Mouse (Mus musculus) forebrain, embryonic 11.5 days (tissue): ENCODE data around the gene Maip1. TPM values are rescaled to one million over a fixed set of nuclear protein-coding genes. Genes with fewer than 3 reads are reported as not detected.

ENCODE experiments used
- ATAC-seq: fragments of 200-750 bp; cut with Nextera tagmentation; replicated peaks from 2 replicates; pipeline ENCODE4 v1.8.0; 2017; ENCODE audit warnings: moderate TSS enrichment; ENCODE audit not compliant: low FRiP score
- DNase-seq: peaks from one replicate; pipeline ENCODE4 v3.0.0-alpha.2; 2017; ENCODE audit warnings: low spot score
- H3K27ac ChIP-seq: fragments of 300-500 bp; sonication (generic); 2 replicates; pipeline ENCODE4 v1.5.1; 2014; ENCODE audit warnings: low read depth, low read length
- H3K27me3 ChIP-seq: fragments of 300-500 bp; sonication (generic); 2 replicates; pipeline ENCODE4 v1.6.1; 2014; ENCODE audit warnings: mild to moderate bottlenecking, low read length, mixed read lengths; ENCODE audit not compliant: control insufficient read depth, insufficient read depth
- H3K36me3 ChIP-seq: fragments of 300-500 bp; sonication (generic); 2 replicates; pipeline ENCODE4 v1.6.1; 2014; ENCODE audit warnings: mild to moderate bottlenecking, low read length, moderate library complexity, mixed read lengths; ENCODE audit not compliant: control insufficient read depth, insufficient read depth
- H3K4me1 ChIP-seq: fragments of 300-500 bp; sonication (generic); replicated peaks from 2 replicates; pipeline ENCODE4 v1.6.1; 2014; ENCODE audit warnings: low read length, mixed read lengths; ENCODE audit not compliant: control insufficient read depth, insufficient read depth
- H3K4me2 ChIP-seq: fragments of 300-500 bp; sonication (generic); 2 replicates; pipeline ENCODE4 v1.6.1; 2014; ENCODE audit warnings: low read depth, mild to moderate bottlenecking, low read length, moderate library complexity, mixed read lengths; ENCODE audit not compliant: severe bottlenecking
- H3K4me3 ChIP-seq: fragments of 300-500 bp; sonication (generic); 2 replicates; pipeline ENCODE4 v1.5.1; 2014; ENCODE audit warnings: low read depth, low read length
- H3K9ac ChIP-seq: fragments of 300-500 bp; sonication (generic); 2 replicates; pipeline ENCODE4 v1.6.1; 2014; ENCODE audit warnings: low read length
- H3K9me3 ChIP-seq: fragments of 300-500 bp; sonication (generic); 2 replicates; pipeline ENCODE4 v1.6.1; 2016; ENCODE audit warnings: low read length, mixed read lengths; ENCODE audit not compliant: control insufficient read depth
- WGBS: fragments of 180-500 bp; shearing (Covaris S2); extraction: QIAGEN DNeasy Blood & Tissue Kit; methylation state at CpG from one replicate; pipeline ENCODE4 v1.1.7; 2014; 5-methylcytosine and 5-hydroxymethylcytosine counted together
- polyA plus RNA-seq: library from polyadenylated mRNA; unstranded; fragments of >200 nt; fragmentation: Nextera tagmentation; extraction: Ambion mirVana; gene quantifications from 2 replicates; pipeline ENCODE4 v1.2.1, GENCODE M21; 2014

The Maip1 gene
- polyA plus RNA-seq, 1 experiment from 2014 or later, result 17.0 TPM

DNA sequence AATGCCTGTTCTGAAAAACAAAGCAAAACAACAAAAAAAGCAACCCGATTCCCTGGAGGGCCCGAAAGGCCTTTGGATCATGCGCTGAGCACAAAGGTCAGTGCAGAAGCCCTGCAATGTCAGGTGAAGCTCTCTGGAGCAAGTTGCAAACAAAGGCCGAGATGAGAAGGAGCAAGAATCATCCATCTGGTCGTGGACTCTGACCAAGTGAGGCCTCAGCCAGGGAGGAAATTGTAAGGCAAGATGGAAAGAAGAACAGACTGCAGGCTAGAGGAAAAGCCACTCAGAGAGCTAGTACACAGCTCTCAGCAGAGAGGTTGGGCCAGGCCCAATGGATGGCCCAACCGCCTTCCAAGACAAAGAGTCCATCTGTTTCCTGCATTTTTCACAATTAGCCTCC is 32.9 kb downstream of the Maip1 start:
- Histone ChIP-seq H3K36me3 (no peaks in the 10 kb centered on the region), H3K9ac (no peak overlapping the region), H3K9me3 (no peaks in the 10 kb centered on the region), H3K4me1 (0 out of 2 replicates have a peak, but pooled peaks cover 4% of the 10 kb centered on the region), H3K27me3 (no peaks in the 10 kb centered on the region), H3K4me3 (no peak overlapping the region), H3K27ac (no peak overlapping the region), H3K4me2 (no peak overlapping the region)
- WGBS, result 84% methylated on average over 6 of the region's 6 CpGs
- ATAC-seq (no peak), DNase-seq (no peak)

DNA sequence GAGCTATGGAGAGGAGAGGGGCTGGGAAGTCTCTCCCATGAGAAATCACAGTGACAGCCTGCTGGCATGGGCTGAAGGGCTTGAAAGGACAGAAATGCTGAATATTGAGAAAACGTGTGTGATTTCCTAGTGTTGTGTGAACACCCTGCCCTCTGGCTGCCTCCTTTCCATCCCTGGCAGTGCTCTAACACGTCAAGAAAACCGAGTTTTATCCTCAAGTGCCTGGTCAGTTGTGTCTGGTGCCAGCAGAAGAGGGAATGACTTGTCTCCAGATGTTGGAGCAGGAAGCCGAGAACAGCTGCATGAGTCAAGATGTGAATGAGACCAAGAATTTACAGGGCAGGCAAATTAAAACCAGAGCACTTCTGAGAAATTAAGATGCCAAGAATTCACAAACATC is 34.6 kb downstream of the Maip1 start:
- ATAC-seq (no peak), DNase-seq (no peak)
- H3K27ac ChIP-seq, result no peak overlapping the region
- no peak overlapping the region for H3K4me2 ChIP-seq
- no peaks in the 10 kb centered on the region for H3K9me3 ChIP-seq
- 0 out of 2 replicates have a peak, but pooled peaks cover 4% of the 10 kb centered on the region for H3K4me1 ChIP-seq
- H3K9ac ChIP-seq, result no peak overlapping the region
- H3K36me3 ChIP-seq, result no peaks in the 10 kb centered on the region
- H3K4me3 ChIP-seq, result no peak overlapping the region
- H3K27me3 ChIP-seq, result no peaks in the 10 kb centered on the region
- 66% methylated on average over 4 of the region's 4 CpGs for WGBS

DNA sequence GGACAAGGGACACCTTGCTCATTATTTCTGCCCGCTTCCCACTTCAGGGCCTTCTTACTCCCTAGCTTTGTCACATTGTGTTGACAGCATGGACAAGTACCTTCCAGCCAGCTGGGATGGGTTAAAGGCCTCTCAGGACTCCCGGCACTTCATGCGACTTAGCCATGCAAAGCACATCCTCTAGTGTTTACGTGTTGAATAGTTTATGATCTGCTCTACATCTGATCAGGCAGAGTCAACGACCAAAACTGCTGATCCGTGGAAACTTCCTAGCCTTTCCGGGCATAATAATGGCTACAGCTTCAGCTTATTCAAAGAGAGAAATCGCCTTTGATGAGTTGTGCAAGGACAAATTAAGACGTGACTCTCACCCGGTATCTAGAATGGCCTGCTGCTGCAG is 39.6 kb downstream of the Maip1 start:
- Histone ChIP-seq H3K27me3 (no peaks in the 10 kb centered on the region), H3K9me3 (no peaks in the 10 kb centered on the region), H3K4me2 (no peak overlapping the region), H3K27ac (no peak overlapping the region), H3K4me3 (no peak overlapping the region), H3K4me1 (no peaks in the 10 kb centered on the region), H3K9ac (no peak overlapping the region), H3K36me3 (no peaks in the 10 kb centered on the region)
- 75% methylated on average over 10 of the region's 10 CpGs for WGBS
- DNase-seq, result no peak
- no peak for ATAC-seq

DNA sequence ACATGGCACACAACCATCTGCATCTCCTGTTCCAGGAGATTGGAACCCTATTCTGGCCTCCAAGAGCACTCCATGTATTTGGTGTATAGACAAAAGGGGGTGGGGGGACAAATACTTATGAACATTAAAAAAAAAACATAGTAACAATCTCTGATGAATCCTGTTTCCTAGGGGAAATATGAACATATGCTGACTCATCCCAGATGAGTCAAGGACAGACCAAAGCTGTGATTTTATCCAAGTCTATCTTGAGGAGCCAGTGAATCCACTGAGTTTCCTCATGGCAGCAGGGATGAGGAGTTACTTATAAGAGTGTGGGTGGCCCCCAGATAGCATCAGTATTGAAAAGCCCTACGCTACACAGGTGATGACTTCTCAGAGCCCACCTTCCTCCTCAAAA is 44.1 kb downstream of the Maip1 start:
- ATAC-seq (no peak), DNase-seq (no peak)
- no peak overlapping the region for H3K4me3 ChIP-seq
- no peaks in the 10 kb centered on the region for H3K9me3 ChIP-seq
- no peak overlapping the region for H3K4me2 ChIP-seq
- H3K36me3 ChIP-seq, result no peaks in the 10 kb centered on the region
- no peak overlapping the region for H3K27ac ChIP-seq
- no peak overlapping the region for H3K9ac ChIP-seq
- H3K27me3 ChIP-seq, result no peaks in the 10 kb centered on the region
- H3K4me1 ChIP-seq, result no peaks in the 10 kb centered on the region
- 96% methylated on average over 1 of the region's 1 CpGs for WGBS

DNA sequence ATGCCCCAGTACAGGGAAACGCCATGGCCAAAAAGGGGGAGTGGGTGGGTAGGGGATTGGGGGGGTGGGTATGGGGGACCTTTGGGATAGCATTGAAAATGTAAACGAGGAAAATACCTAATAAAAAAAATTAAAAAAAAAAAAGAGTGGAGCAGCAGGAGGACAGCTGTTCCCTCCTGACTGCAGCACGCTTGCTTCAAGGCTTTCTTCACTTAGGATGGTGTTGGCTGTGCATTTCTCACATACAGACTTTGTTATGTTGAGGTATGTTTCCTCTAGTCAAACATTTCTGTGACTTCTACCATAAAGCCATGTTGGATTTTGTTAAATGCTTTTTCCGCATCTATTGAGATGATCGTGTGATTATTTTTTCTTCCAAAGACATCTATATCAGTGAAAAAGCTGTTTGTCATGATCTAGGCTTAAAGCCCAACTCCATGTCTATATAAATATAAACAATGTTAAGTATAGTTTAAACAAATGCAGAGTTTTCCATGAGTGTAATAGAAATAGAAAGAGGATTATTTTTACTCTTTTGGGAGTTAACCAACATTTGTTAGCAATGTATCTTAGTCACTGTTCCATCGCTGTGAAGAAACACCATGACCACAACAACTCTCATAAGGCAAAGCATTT is 54.3 kb downstream of the Maip1 start:
- no peak overlapping the region for H3K4me3 ChIP-seq
- no peak overlapping the region for H3K27ac ChIP-seq
- 94% methylated on average over 6 of the region's 6 CpGs for WGBS
- no peaks in the 10 kb centered on the region for H3K27me3 ChIP-seq
- no peaks in the 10 kb centered on the region for H3K9me3 ChIP-seq
- ATAC-seq, result no peak
- DNase-seq, result no peak
- H3K4me1 ChIP-seq, result no peaks in the 10 kb centered on the region
- H3K9ac ChIP-seq, result no peak overlapping the region
- no peak overlapping the region for H3K4me2 ChIP-seq
- H3K36me3 ChIP-seq, result no peaks in the 10 kb centered on the region

Other genes with a start within 250 kb of the Maip1 start
- 12.9 and 14.2 TPM in 2 replicates for gene 1700066M21Rik, start 28.7 kb upstream of the Maip1 start, polyA plus RNA-seq
- 26.9 and 31.5 TPM in 2 replicates for gene Tyw5, start 773 bp downstream of the Maip1 start, polyA plus RNA-seq